Mouse (Mus musculus): ENCODE results near the gene Kif13a. TPM values are rescaled to one million over a fixed set of nuclear protein-coding genes. Genes with fewer than 3 reads are reported as not detected.
A peak's percentile ranks its signal among the peaks of the same experiment; 100 is the strongest.

Gene Kif13a
- polyA plus RNA-seq, 1 experiment from 2014 or later = 21.0 TPM

DNA sequence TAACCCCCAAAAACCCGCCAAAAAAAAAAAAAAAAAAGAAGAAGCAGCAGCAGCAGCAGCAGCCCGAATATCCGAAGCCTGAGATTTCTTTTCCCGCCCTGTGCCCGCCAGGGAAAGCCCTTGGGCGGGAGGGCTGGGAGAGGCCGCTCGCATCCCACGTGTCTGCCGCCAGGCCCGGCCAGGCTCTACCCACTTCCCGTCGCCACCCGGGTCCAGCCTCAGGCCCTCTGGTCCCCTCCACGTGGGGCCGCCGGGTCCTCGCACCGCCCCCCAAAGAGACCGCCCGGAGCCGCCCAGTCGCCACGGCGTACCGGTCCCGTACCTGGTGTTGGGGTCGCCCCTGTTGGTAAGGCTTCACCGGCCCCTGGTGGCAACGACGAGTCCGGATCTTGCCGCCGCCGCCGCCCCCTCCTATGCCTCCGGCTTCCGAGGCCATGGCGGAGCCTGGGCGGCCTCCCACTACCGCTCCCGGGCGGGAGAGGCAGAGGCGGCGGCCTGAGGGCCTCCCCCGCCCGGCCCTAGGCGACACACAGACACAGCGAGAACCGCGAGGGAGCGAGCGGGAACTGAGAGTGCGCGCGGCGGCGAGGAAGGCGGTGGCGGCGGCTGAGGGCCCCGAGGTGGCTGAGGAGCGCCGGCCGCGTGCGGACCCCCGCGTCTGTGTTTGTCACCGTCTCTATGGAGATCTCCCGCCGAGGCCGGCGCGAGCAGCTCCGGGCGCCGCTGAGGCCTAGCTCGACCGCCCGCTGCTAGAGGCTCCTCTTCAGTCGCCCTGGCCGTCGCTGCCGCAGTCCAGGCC, 202.4 kb downstream of the Kif13a start:
- H3K27ac ChIP-seq (replicated peaks) = peak overlapping the region; percentile 96
- WGBS = under 1% methylated on average over 65 of the region's 85 CpGs
- no peaks in the 10 kb centered on the region for H3K36me3 ChIP-seq
- H3K9ac ChIP-seq = peak overlapping the region; percentile 86
- H3K4me2 ChIP-seq (replicated peaks) = peak overlapping the region; percentile 59
- ATAC-seq (ENCODE audit: insufficient number of reproducible peaks, low FRiP score, low TSS enrichment, low read depth) = peak; percentile 88
- H3K9me3 ChIP-seq (replicated peaks) = no peaks in the 10 kb centered on the region
- no peaks in the 10 kb centered on the region for H3K27me3 ChIP-seq
- H3K4me1 ChIP-seq = peaks cover 12% of the 10 kb centered on the region
- peak overlapping the region; percentile 89 for H3K4me3 ChIP-seq (replicated peaks)

DNA sequence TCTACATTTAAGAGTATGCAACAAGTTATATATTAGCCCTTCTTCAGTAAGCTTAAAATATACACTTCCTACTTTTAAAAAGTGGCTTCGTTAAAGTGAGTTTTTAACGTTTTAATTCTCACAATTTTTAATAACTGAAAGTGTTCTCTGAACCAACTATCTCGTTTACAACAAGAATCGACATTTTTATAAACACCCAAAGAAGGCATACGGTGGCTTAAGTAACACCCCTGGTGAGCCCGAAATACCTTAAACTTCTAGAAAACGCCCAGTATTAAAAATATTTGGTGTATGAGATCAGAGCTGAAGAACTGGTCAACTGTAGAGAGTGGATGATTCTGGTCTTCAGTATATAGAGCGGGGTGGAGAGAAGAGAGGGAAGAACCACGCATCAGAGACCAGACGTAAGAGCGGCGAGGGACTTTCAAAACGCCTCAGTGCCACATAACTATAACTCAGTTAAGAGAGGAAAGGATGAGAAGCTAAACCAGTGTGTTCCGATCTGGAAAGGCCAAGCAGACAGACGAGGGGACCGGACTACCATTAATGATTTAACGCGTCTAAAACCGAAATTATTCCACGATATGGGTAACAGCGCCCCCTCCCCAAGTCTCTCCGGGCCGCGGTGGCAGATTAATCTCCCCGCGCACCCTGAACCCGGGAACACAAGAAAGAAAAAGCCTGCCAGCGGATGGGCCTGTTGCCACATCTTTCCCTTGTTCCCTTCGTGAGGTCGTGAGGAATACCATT, 203.2 kb downstream of the Kif13a start:
- no peaks in the 10 kb centered on the region for H3K27me3 ChIP-seq
- H3K27ac ChIP-seq (replicated peaks) = peak overlapping the region; percentile 96
- no peaks in the 10 kb centered on the region for H3K36me3 ChIP-seq
- H3K9ac ChIP-seq = peak overlapping the region; percentile 86
- H3K4me1 ChIP-seq = peaks cover 12% of the 10 kb centered on the region
- no peak for ATAC-seq (ENCODE audit: insufficient number of reproducible peaks, low FRiP score, low TSS enrichment, low read depth)
- WGBS = under 1% methylated on average over 30 of the region's 30 CpGs
- H3K4me2 ChIP-seq (replicated peaks) = peak overlapping the region; percentile 59
- peak overlapping the region; percentile 89 for H3K4me3 ChIP-seq (replicated peaks)
- H3K9me3 ChIP-seq (replicated peaks) = no peaks in the 10 kb centered on the region

- Histone ChIP-seq H3K27me3 (no peaks in the 10 kb centered on the region), H3K4me2 (replicated peaks) (peak overlapping the region; percentile 22; the same call in 1 of the 2 replicates), H3K4me3 (replicated peaks) (0 out of 2 replicates have a peak overlapping the region, but pooled peaks have one; percentile 8), H3K4me1 (peaks cover 12% of the 10 kb centered on the region), H3K27ac (replicated peaks) (no peak overlapping the region), H3K36me3 (no peaks in the 10 kb centered on the region), H3K9ac (no peak overlapping the region), H3K9me3 (replicated peaks) (no peaks in the 10 kb centered on the region)
- ATAC-seq (ENCODE audit: insufficient number of reproducible peaks, low FRiP score, low TSS enrichment, low read depth) = no peak
- WGBS = 30% methylated on average over 2 of the region's 2 CpGs
These were observed 204.4 kb downstream of the Kif13a start for GRCm38 (mm10) chr13:46725227-46725626.

- H3K27ac ChIP-seq (replicated peaks) = no peak overlapping the region
- H3K4me2 ChIP-seq (replicated peaks) = no peak overlapping the region
- H3K4me1 ChIP-seq = peaks cover 12% of the 10 kb centered on the region
- ATAC-seq (ENCODE audit: insufficient number of reproducible peaks, low FRiP score, low TSS enrichment, low read depth) = no peak
- no peak overlapping the region for H3K9ac ChIP-seq
- no peaks in the 10 kb centered on the region for H3K36me3 ChIP-seq
- H3K27me3 ChIP-seq = no peaks in the 10 kb centered on the region
- H3K9me3 ChIP-seq (replicated peaks) = no peaks in the 10 kb centered on the region
- H3K4me3 ChIP-seq (replicated peaks) = no peak overlapping the region
These were observed 205.3 kb downstream of the Kif13a start for GRCm38 (mm10) chr13:46724371-46724770.

GRCm38 (mm10) chr13:46721009-46721408, 208.7 kb downstream of the Kif13a start:
- H3K9me3 ChIP-seq (replicated peaks) = no peaks in the 10 kb centered on the region
- no peak overlapping the region for H3K27ac ChIP-seq (replicated peaks)
- no peaks in the 10 kb centered on the region for H3K27me3 ChIP-seq
- ATAC-seq (ENCODE audit: insufficient number of reproducible peaks, low FRiP score, low TSS enrichment, low read depth) = no peak
- H3K36me3 ChIP-seq = no peaks in the 10 kb centered on the region; the same call in 1 of the 2 replicates
- H3K4me3 ChIP-seq (replicated peaks) = no peak overlapping the region
- peaks cover 11% of the 10 kb centered on the region for H3K4me1 ChIP-seq
- no peak overlapping the region for H3K9ac ChIP-seq
- H3K4me2 ChIP-seq (replicated peaks) = no peak overlapping the region

GRCm38 (mm10) chr13:46718893-46719400, 210.7 kb downstream of the Kif13a start:
- Histone ChIP-seq H3K27ac (replicated peaks) (no peak overlapping the region), H3K4me1 (peaks cover 5% of the 10 kb centered on the region; the same call in 1 of the 2 replicates), H3K4me2 (replicated peaks) (no peak overlapping the region), H3K9me3 (replicated peaks) (no peaks in the 10 kb centered on the region), H3K36me3 (no peaks in the 10 kb centered on the region; the same call in 1 of the 2 replicates), H3K4me3 (replicated peaks) (no peak overlapping the region), H3K9ac (no peak overlapping the region), H3K27me3 (no peaks in the 10 kb centered on the region)
- ATAC-seq (ENCODE audit: insufficient number of reproducible peaks, low FRiP score, low TSS enrichment, low read depth) = no peak
- 84% methylated on average over 5 of the region's 5 CpGs for WGBS

GRCm38 (mm10) chr13:46715976-46716639, 213.6 kb downstream of the Kif13a start:
- WGBS = 45% methylated on average over 3 of the region's 3 CpGs
- peaks cover 5% of the 10 kb centered on the region; the same call in 1 of the 2 replicates for H3K4me1 ChIP-seq
- no peaks in the 10 kb centered on the region for H3K27me3 ChIP-seq

GRCm38 (mm10) chr13:46713486-46713885, 216.2 kb downstream of the Kif13a start:
- 92% methylated on average over 5 of the region's 5 CpGs for WGBS
- Histone ChIP-seq H3K36me3 (peaks cover 28% of the 10 kb centered on the region), H3K9ac (no peak overlapping the region), H3K9me3 (replicated peaks) (no peaks in the 10 kb centered on the region), H3K27me3 (no peaks in the 10 kb centered on the region), H3K4me1 (peaks cover 5% of the 10 kb centered on the region; the same call in 1 of the 2 replicates), H3K4me2 (replicated peaks) (no peak overlapping the region), H3K4me3 (replicated peaks) (no peak overlapping the region), H3K27ac (replicated peaks) (no peak overlapping the region)
- no peak for ATAC-seq (ENCODE audit: insufficient number of reproducible peaks, low FRiP score, low TSS enrichment, low read depth)

More at GRCm38 (mm10) chr13:46715976-46716639, 213.6 kb downstream of the Kif13a start:
- H3K4me3 ChIP-seq (replicated peaks) = no peak overlapping the region
- H3K27ac ChIP-seq (replicated peaks) = no peak overlapping the region
- H3K9ac ChIP-seq = no peak overlapping the region
- H3K4me2 ChIP-seq (replicated peaks) = no peak overlapping the region
- ATAC-seq (ENCODE audit: insufficient number of reproducible peaks, low FRiP score, low TSS enrichment, low read depth) = no peak
- H3K9me3 ChIP-seq (replicated peaks) = no peaks in the 10 kb centered on the region
- H3K36me3 ChIP-seq = peaks cover 20% of the 10 kb centered on the region

- no peaks in the 10 kb centered on the region for H3K4me1 ChIP-seq
- no peak overlapping the region for H3K27ac ChIP-seq (replicated peaks)
- ATAC-seq (ENCODE audit: insufficient number of reproducible peaks, low FRiP score, low TSS enrichment, low read depth) = no peak
- no peak overlapping the region for H3K4me3 ChIP-seq (replicated peaks)
- no peaks in the 10 kb centered on the region for H3K9me3 ChIP-seq (replicated peaks)
- H3K4me2 ChIP-seq (replicated peaks) = no peak overlapping the region
- 81% methylated on average over 5 of the region's 5 CpGs for WGBS
- H3K9ac ChIP-seq = no peak overlapping the region
- peaks cover 10% of the 10 kb centered on the region; the same call in 1 of the 2 replicates for H3K36me3 ChIP-seq
- H3K27me3 ChIP-seq = no peaks in the 10 kb centered on the region
These were observed 226.5 kb downstream of the Kif13a start for GRCm38 (mm10) chr13:46703138-46703537.

DNA sequence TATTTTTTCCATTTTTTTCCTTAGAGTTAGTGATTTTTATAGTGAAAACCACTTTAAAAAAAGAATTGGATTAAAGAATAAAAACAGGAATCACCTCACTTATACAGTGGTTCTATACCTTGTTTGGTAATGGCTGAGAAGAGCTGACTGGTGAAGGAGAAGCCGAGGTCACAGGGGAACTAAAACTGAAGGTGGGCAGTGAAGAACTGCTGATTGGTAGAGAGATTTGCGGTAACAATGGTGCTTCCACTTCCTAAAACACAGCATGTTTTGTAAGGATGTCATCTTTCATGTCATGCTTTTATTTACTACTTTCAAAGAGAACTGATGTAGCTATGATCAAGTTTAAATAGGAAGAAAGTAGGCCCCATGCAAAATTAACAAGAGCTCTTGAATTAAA, 228.2 kb downstream of the Kif13a start:
- no peak overlapping the region for H3K9ac ChIP-seq
- no peak for ATAC-seq (ENCODE audit: insufficient number of reproducible peaks, low FRiP score, low TSS enrichment, low read depth)
- H3K9me3 ChIP-seq (replicated peaks) = no peaks in the 10 kb centered on the region
- H3K4me2 ChIP-seq (replicated peaks) = no peak overlapping the region
- 81% methylated on average over 2 of the region's 2 CpGs for WGBS
- no peak overlapping the region for H3K27ac ChIP-seq (replicated peaks)
- peaks cover 9% of the 10 kb centered on the region; the same call in 1 of the 2 replicates for H3K36me3 ChIP-seq
- H3K4me1 ChIP-seq = no peaks in the 10 kb centered on the region
- no peak overlapping the region for H3K4me3 ChIP-seq (replicated peaks)
- no peaks in the 10 kb centered on the region for H3K27me3 ChIP-seq

- 90% methylated on average over 1 of the region's 1 CpGs for WGBS
- no peaks in the 10 kb centered on the region for H3K27me3 ChIP-seq
- H3K9ac ChIP-seq = no peak overlapping the region
- ATAC-seq (ENCODE audit: insufficient number of reproducible peaks, low FRiP score, low TSS enrichment, low read depth) = no peak
- H3K4me3 ChIP-seq (replicated peaks) = no peak overlapping the region
- peaks cover 13% of the 10 kb centered on the region for H3K36me3 ChIP-seq
- no peak overlapping the region for H3K27ac ChIP-seq (replicated peaks)
- no peaks in the 10 kb centered on the region for H3K4me1 ChIP-seq
- no peaks in the 10 kb centered on the region for H3K9me3 ChIP-seq (replicated peaks)
- no peak overlapping the region for H3K4me2 ChIP-seq (replicated peaks)
These were observed 230.3 kb downstream of the Kif13a start for GRCm38 (mm10) chr13:46699372-46699771.
